Mouse (Mus musculus): ENCODE data around the gene Jhy.

Jhy gene

GRCm38 (mm10) chr9:40851515-40851914 lies 112.4 kb downstream of the Jhy start:
- DNase-seq (ENCODE audit: low spot score), result no peak
